Comparison of ENCODE assay signal across 8 mouse cellular contexts in the genomic region with DNA sequence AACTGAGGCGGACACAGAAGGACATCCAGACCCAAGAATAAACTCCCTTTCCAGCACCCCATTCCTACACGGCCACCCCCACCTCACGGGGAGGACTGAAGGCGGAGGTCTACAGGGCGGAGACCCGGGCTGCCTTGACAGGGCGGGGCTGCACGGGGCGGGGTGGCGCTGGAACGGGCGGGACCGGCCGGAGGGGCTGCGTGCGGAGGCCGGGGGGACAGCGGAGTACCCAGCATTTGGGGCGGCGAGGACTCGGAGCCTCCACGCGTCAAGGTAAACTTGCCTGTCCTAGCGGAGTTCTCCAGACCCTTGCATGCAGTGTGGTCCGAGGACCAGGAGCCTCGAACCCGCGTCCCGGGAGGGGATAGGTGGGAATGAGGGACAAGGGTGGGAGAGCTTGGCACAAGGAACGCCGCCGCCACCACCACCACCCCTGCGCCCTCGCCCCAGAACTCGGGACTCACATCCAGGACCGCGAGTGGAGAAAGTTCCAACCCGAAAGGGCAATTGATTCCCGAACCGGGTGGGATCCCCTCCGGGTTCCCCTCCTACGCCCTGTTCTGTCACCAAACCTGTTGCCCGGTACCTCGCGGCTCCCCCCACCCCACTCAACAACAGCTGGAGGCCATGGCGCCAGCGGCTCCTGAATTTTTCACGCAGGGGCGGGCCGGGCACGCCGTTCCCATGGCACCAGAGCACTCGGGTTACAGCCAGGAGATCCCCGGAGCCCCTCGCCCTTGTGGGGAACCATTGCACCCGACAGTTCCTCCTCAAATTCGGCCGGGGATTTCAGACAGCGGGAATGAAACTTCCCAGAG. TPM values are rescaled to one million over a fixed set of nuclear protein-coding genes. Genes with fewer than 3 reads are reported as not detected.
DNase-seq lines count a peak whose midpoint lies in the region; ATAC-seq lines count a peak whose summit lies in the region.

A gene (plus strand): TSS at position 178 of the 818 bp plus-strand sequence.

- H3K27me3 ChIP-seq in heart, embryonic 11.5 days (ENCODE audit: control insufficient read depth, insufficient read depth, low read length) = peaks cover 33% of the 10 kb centered on the region
- H3K27me3 ChIP-seq in midbrain, embryonic 11.5 days (ENCODE audit: control insufficient read depth, insufficient read depth, low read length) = peaks cover 31% of the 10 kb centered on the region

- no peaks in the 10 kb centered on the region for H3K36me3 ChIP-seq in heart, embryonic 11.5 days (ENCODE audit: control insufficient read depth, insufficient read depth, low read length)
- no peaks in the 10 kb centered on the region for H3K36me3 ChIP-seq in midbrain, embryonic 11.5 days (ENCODE audit: control insufficient read depth, insufficient read depth, low read length)

- no peaks in the 10 kb centered on the region; the same call in 1 of the 2 replicates for H3K4me1 ChIP-seq in heart, embryonic 11.5 days (ENCODE audit: control insufficient read depth, insufficient read depth, low read length)
- peaks cover 7% of the 10 kb centered on the region for H3K4me1 ChIP-seq in midbrain, embryonic 11.5 days (ENCODE audit: control insufficient read depth, insufficient read depth, low read length)

- peak within 1 kb of the TSS; percentile 51 for H3K4me3 ChIP-seq in heart, embryonic 11.5 days (ENCODE audit: low read depth, low read length)
- peak within 1 kb of the TSS; percentile 30 for H3K4me3 ChIP-seq in midbrain, embryonic 11.5 days (ENCODE audit: low read depth, low read length)

- 1% methylated on average over 59 of the region's 59 CpGs for WGBS in heart, embryonic 11.5 days (ENCODE audit: insufficient replicate concordance)
- 1% methylated on average over 57 of the region's 59 CpGs for WGBS in midbrain, embryonic 11.5 days

- no peaks in the 10 kb centered on the region for H3K9me3 ChIP-seq in heart, embryonic 11.5 days (replicated peaks; ENCODE audit: control insufficient read depth, low read length)
- no peaks in the 10 kb centered on the region for H3K9me3 ChIP-seq in midbrain, embryonic 11.5 days (ENCODE audit: control insufficient read depth, low read length)

- no peak within 1 kb of the TSS for H3K27ac ChIP-seq in heart, embryonic 11.5 days (ENCODE audit: low read depth, low read length)
- no peak within 1 kb of the TSS for H3K27ac ChIP-seq in midbrain, embryonic 11.5 days (ENCODE audit: low read depth, low read length)

- peak; percentile 33; the same call in 1 of the 2 replicates for ATAC-seq in heart, embryonic 11.5 days (replicated peaks; ENCODE audit: insufficient number of reproducible peaks, low FRiP score, low TSS enrichment)
- peak; percentile 51; the same call in 1 of the 2 replicates for ATAC-seq in midbrain, embryonic 11.5 days (ENCODE audit: low FRiP score)

- peak within 1 kb of the TSS; percentile 65 for H3K9ac ChIP-seq in heart, embryonic 11.5 days (ENCODE audit: low read depth, low read length)
- H3K9ac ChIP-seq in midbrain, embryonic 11.5 days (ENCODE audit: low read length) = peak within 1 kb of the TSS; percentile 34; the same call in 1 of the 2 replicates

- DNase-seq in ZHBTc4 (ENCODE audit: low read depth, low spot score) = peak; percentile 20
- DNase-seq in embryo, embryonic 10 days (ENCODE audit: low spot score) = peak; percentile 44
- DNase-seq in kidney, postnatal 4 days = peak; percentile 80 to 83
- peak; percentile 93 for DNase-seq in midbrain, embryonic 11.5 days (ENCODE audit: low spot score, missing footprints)
- no peak for DNase-seq in frontal cortex, postnatal 36 days (ENCODE audit: low spot score in 2 of 2)
- no peak for DNase-seq in layer of hippocampus, postnatal 25 days (ENCODE audit: extremely low spot score in 1 of 2, low spot score in 1 of 2)
- DNase-seq in left cerebral cortex, adult 8-10 months (ENCODE audit: low spot score in 2 of 2) = no peak

- peak within 1 kb of the TSS; percentile 94 for H3K4me2 ChIP-seq in heart, embryonic 11.5 days
- H3K4me2 ChIP-seq in midbrain, embryonic 11.5 days = peak within 1 kb of the TSS; percentile 50

RNA-seq across cellular contexts. Expression of the gene that starts here (rescaled TPM):
- polyA plus RNA-seq in heart, embryonic 11.5 days (2014; fragmentation: Nextera tagmentation; extraction: Ambion mirVana) = 5.8 and 6.1 TPM in 2 replicates
- 0.18 and 0.22 TPM in 2 replicates for polyA plus RNA-seq in midbrain, embryonic 11.5 days (2014; fragmentation: Nextera tagmentation; extraction: Ambion mirVana)
- 1 to 10 TPM in 1 of 2 experiments, under 1 TPM in 1; 0.98 to 1.5 TPM for total RNA-seq in layer of hippocampus, postnatal 25 days (2021)
- total RNA-seq in left cerebral cortex, adult 8-10 months (2022) = 1 to 10 TPM in 2 of 4 experiments, under 1 TPM in 2; 0.87 to 1.6 (median 1.1) TPM

Comparison
In these comparisons a context has a peak if more than half of its experiments do, and no peak if none do; other contexts are left out.
1. Peak in DNase-seq, ATAC-seq, H3K4me3 ChIP-seq, H3K9ac ChIP-seq and H3K4me2 ChIP-seq in midbrain, embryonic 11.5 days; RNA of the gene not detected or under 1 TPM.
2. DNase-seq: peak in ZHBTc4 (single experiment), embryo, embryonic 10 days (single experiment) and kidney, postnatal 4 days (2 of 2); none in frontal cortex, postnatal 36 days (0 of 2), layer of hippocampus, postnatal 25 days (0 of 2) and left cerebral cortex, adult 8-10 months (0 of 2).